Mouse (Mus musculus) MEL (cell line): Measurements from ENCODE around the gene Fryl.

Experiments
- CHD1 ChIP-seq: IDR thresholded peaks from 2 replicates; pipeline ENCODE4 v1.6.1; 2012; ENCODE audit warnings: low read depth, mild to moderate bottlenecking, inconsistent platforms, low read length, improper control_type of control experiment
- CHD2 ChIP-seq: IDR thresholded peaks from 2 replicates; pipeline ENCODE4 v1.6.1; 2011; ENCODE audit warnings: low read length, improper control_type of control experiment
- CTCF ChIP-seq, 3 experiments: IDR thresholded peaks in 2 of 3; conservative IDR thresholded peaks in 1 of 3; 2 replicates each; pipeline ENCODE4 v1.5.1; 2011 to 2012; ENCODE audit warnings: low read length in 3 of 3, low read depth in 2 of 3, mild to moderate bottlenecking in 2 of 3, improper control_type of control experiment in 1 of 3, inconsistent platforms in 1 of 3, mixed read lengths in 1 of 3, moderate library complexity in 1 of 3; ENCODE audit not compliant: control insufficient read depth in 1 of 3, insufficient read depth in 1 of 3, poor library complexity in 1 of 3, severe bottlenecking in 1 of 3
- EP300 ChIP-seq, 2 experiments: IDR thresholded peaks; 2 replicates each; pipeline ENCODE4 v1.6.1; 2011; ENCODE audit warnings: improper control_type of control experiment in 2 of 2, low read length in 2 of 2, low read depth in 1 of 2, mild to moderate bottlenecking in 1 of 2
- GATA1 ChIP-seq: IDR thresholded peaks from 2 replicates; pipeline ENCODE4 v1.6.1; 2011; ENCODE audit warnings: low read depth, low read length, improper control_type of control experiment
- JUND ChIP-seq: IDR thresholded peaks from 2 replicates; pipeline ENCODE4 v1.6.1; 2011; ENCODE audit warnings: low read depth, mild to moderate bottlenecking, improper control_type of control experiment, low read length
- MAX ChIP-seq: IDR thresholded peaks from 2 replicates; pipeline ENCODE4 v1.6.1; 2011; ENCODE audit warnings: low read length, improper control_type of control experiment
- MYC ChIP-seq: IDR thresholded peaks from 2 replicates; pipeline ENCODE4 v1.6.1; 2011; ENCODE audit warnings: low read depth, mild to moderate bottlenecking, low read length, improper control_type of control experiment, moderate library complexity
- POLR2A ChIP-seq, 2 experiments: IDR thresholded peaks; 2 replicates each; pipeline ENCODE4 v1.6.1; 2011 to 2012; ENCODE audit warnings: low read length in 2 of 2, mild to moderate bottlenecking in 2 of 2, control low read depth in 1 of 2, improper control_type of control experiment in 1 of 2, low read depth in 1 of 2, moderate library complexity in 1 of 2; ENCODE audit not compliant: control insufficient read depth in 1 of 2, insufficient read depth in 1 of 2, poor library complexity in 1 of 2
- TCF12 ChIP-seq: IDR thresholded peaks from 2 replicates; pipeline ENCODE4 v1.6.1; 2014; ENCODE audit warnings: low read depth, mild to moderate bottlenecking, inconsistent platforms, low read length, improper control_type of control experiment, moderate library complexity
- ZMIZ1 ChIP-seq: IDR thresholded peaks from 2 replicates; pipeline ENCODE4 v1.6.1; 2012; ENCODE audit warnings: low read depth, mild to moderate bottlenecking, inconsistent platforms, low read length, improper control_type of control experiment, moderate library complexity

DNA sequence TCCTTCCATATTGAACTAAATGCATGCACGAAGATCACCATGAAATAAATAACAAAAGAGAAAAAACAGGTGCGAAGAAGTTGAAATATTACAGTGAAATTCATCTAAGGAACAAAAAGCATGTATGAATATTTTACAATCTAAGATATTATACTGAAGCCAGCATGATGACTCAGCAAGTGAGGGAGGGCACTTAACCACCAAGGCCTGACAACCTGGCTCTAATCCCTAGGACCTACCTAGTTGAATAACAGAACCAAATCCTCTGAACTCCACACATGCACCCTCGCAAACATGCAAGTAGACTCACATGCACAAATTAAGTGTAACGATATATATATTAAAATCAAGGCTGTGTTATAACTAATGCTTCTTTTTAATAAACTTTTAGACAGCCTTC is 7.1 kb downstream of the Fryl start:
- TF ChIP-seq MAX (no peak), CTCF (IDR thresholded peaks at IDR 0.05 in 2 of 3, conservative IDR thresholded peaks at IDR 0.05 in 1 of 3; ENCODE audit: control insufficient read depth in 1 of 3, insufficient read depth in 1 of 3, low read depth in 2 of 3, low read length in 3 of 3, poor library complexity in 1 of 3, severe bottlenecking in 1 of 3) (no peak), MYC (no peak), JUND (no peak), CHD2 (no peak), CHD1 (no peak), POLR2A (IDR thresholded peaks at IDR 0.05; ENCODE audit: control insufficient read depth in 1 of 2, insufficient read depth in 1 of 2, low read depth in 1 of 2, low read length in 2 of 2, poor library complexity in 1 of 2) (no peak), ZMIZ1 (no peak), TCF12 (no peak), GATA1 (no peak), EP300 (IDR thresholded peaks at IDR 0.05; ENCODE audit: low read depth in 1 of 2, low read length in 2 of 2) (no peak)
